Mouse (Mus musculus) midbrain, postnatal 0 days (tissue): ENCODE data around the gene Gm43738. TPM values are rescaled to one million over a fixed set of nuclear protein-coding genes. Genes with fewer than 3 reads are reported as not detected.

Experiments used
- ATAC-seq: fragments of 200-750 bp; cut with Nextera tagmentation; 2 replicates; pipeline ENCODE4 v1.8.0; 2017; ENCODE audit warnings: moderate number of reproducible peaks, mild to moderate bottlenecking, moderate TSS enrichment, moderate library complexity; ENCODE audit not compliant: low FRiP score
- DNase-seq: peaks from one replicate; pipeline ENCODE4 v3.0.0-alpha.2; 2015; ENCODE audit warnings: low spot score
- H3K27ac ChIP-seq: fragments of 300-500 bp; sonication (generic); 2 replicates; pipeline ENCODE4 v1.5.1; 2014; ENCODE audit warnings: low read depth, mild to moderate bottlenecking, low read length, mixed read lengths
- H3K27me3 ChIP-seq: fragments of 300-500 bp; sonication (generic); 2 replicates; pipeline ENCODE4 v1.6.1; 2014; ENCODE audit warnings: low read length, control low read depth, mixed read lengths; ENCODE audit not compliant: insufficient read depth
- H3K36me3 ChIP-seq: fragments of 300-500 bp; sonication (generic); 2 replicates; pipeline ENCODE4 v1.6.1; 2014; ENCODE audit warnings: low read length, control low read depth, mixed read lengths; ENCODE audit not compliant: insufficient read depth
- H3K4me1 ChIP-seq: fragments of 300-500 bp; sonication (generic); 2 replicates; pipeline ENCODE4 v1.6.1; 2014; ENCODE audit warnings: mild to moderate bottlenecking, control low read depth, antibody characterized with exemption, low read length, mixed read lengths; ENCODE audit not compliant: insufficient read depth
- H3K4me2 ChIP-seq: fragments of 300-500 bp; sonication (generic); 2 replicates; pipeline ENCODE4 v1.6.1; 2014; ENCODE audit warnings: low read depth, mild to moderate bottlenecking, low read length, mixed read lengths; ENCODE audit not compliant: poor library complexity, severe bottlenecking
- H3K4me3 ChIP-seq: fragments of 300-500 bp; sonication (generic); 2 replicates; pipeline ENCODE4 v1.5.1; 2014; ENCODE audit warnings: low read depth, mild to moderate bottlenecking, low read length, moderate library complexity
- H3K9ac ChIP-seq: fragments of 300-500 bp; sonication (generic); replicated peaks from 2 replicates; pipeline ENCODE4 v1.6.1; 2014; ENCODE audit warnings: mild to moderate bottlenecking, low read length, moderate library complexity, mixed read lengths; ENCODE audit not compliant: poor library complexity, severe bottlenecking
- H3K9me3 ChIP-seq: fragments of 300-500 bp; sonication (generic); 2 replicates; pipeline ENCODE4 v1.6.1; 2016; ENCODE audit warnings: low read length, control low read depth
- CTCF ChIP-seq: IDR thresholded peaks from 2 replicates; pipeline ENCODE4 v1.5.1; 2016; ENCODE audit warnings: antibody characterized with exemption, mild to moderate bottlenecking
- WGBS: fragments of 180-500 bp; shearing (Covaris S2); extraction: QIAGEN DNeasy Blood & Tissue Kit; methylation state at CpG from one replicate; pipeline ENCODE4 v1.1.7; 2014; 5-methylcytosine and 5-hydroxymethylcytosine counted together
- polyA plus RNA-seq: library from polyadenylated mRNA; unstranded; fragments of >200 nt; fragmentation: Nextera tagmentation; extraction: Ambion mirVana; gene quantifications from 2 replicates; pipeline ENCODE4 v1.2.1, GENCODE M21; 2015
- total RNA-seq: library from RNA; depleted of rRNA; stranded (reverse); fragments of >200 nt; gene quantifications from 2 replicates; pipeline ENCODE4 v1.2.3, GENCODE M21; 2014

Gm43738 gene
- total and polyA plus RNA-seq, 2 experiments from 2014 or later: not detected

GRCm38 (mm10) chr3:89108146-89108545 is 7.2 kb upstream of the Gm43738 start:
- no peak for ATAC-seq
- 74% methylated on average over 1 of the region's 1 CpGs for WGBS
- DNase-seq: no peak

GRCm38 (mm10) chr3:89107545-89107944 is 6.6 kb upstream of the Gm43738 start:
- no peaks in the 10 kb centered on the region for H3K9me3 ChIP-seq
- no peak for DNase-seq
- no peak overlapping the region for H3K9ac ChIP-seq
- no peak overlapping the region for H3K4me2 ChIP-seq
- 68% methylated on average over 3 of the region's 3 CpGs for WGBS
- no peak for ATAC-seq
- no peak overlapping the region for H3K27ac ChIP-seq
- H3K27me3 ChIP-seq: no peaks in the 10 kb centered on the region
- no peaks in the 10 kb centered on the region for H3K36me3 ChIP-seq
- H3K4me3 ChIP-seq: no peak overlapping the region
- TF ChIP-seq CTCF: no peak
- H3K4me1 ChIP-seq: no peaks in the 10 kb centered on the region

More at GRCm38 (mm10) chr3:89108146-89108545, 7.2 kb upstream of the Gm43738 start:
- Histone ChIP-seq H3K27me3 (no peaks in the 10 kb centered on the region), H3K4me3 (no peak overlapping the region), H3K9me3 (no peaks in the 10 kb centered on the region), H3K4me1 (no peaks in the 10 kb centered on the region), H3K27ac (no peak overlapping the region), H3K9ac (no peak overlapping the region), H3K36me3 (no peaks in the 10 kb centered on the region), H3K4me2 (no peak overlapping the region)
- TF ChIP-seq CTCF: no peak

GRCm38 (mm10) chr3:89106881-89107280 is 6.0 kb upstream of the Gm43738 start:
- H3K9ac ChIP-seq: no peak overlapping the region
- H3K27me3 ChIP-seq: no peaks in the 10 kb centered on the region
- H3K27ac ChIP-seq: no peak overlapping the region
- no peak overlapping the region for H3K4me2 ChIP-seq
- no peaks in the 10 kb centered on the region for H3K9me3 ChIP-seq
- no peaks in the 10 kb centered on the region for H3K36me3 ChIP-seq
- ATAC-seq (no peak), DNase-seq (no peak)
- H3K4me3 ChIP-seq: no peak overlapping the region
- TF ChIP-seq CTCF: no peak
- H3K4me1 ChIP-seq: no peaks in the 10 kb centered on the region

- Histone ChIP-seq H3K9ac (no peak overlapping the region), H3K27me3 (no peaks in the 10 kb centered on the region), H3K36me3 (peaks cover 4% of the 10 kb centered on the region), H3K4me1 (peaks cover 11% of the 10 kb centered on the region; the same call in 1 of the 2 replicates), H3K4me2 (no peak overlapping the region), H3K4me3 (no peak overlapping the region), H3K27ac (no peak overlapping the region), H3K9me3 (no peaks in the 10 kb centered on the region)
- no peak for DNase-seq
- WGBS: 71% methylated on average over 4 of the region's 4 CpGs
- no peak for ATAC-seq
- TF ChIP-seq CTCF: no peak
Observed at GRCm38 (mm10) chr3:89103291-89103595, 2.3 kb upstream of the Gm43738 start.

GRCm38 (mm10) chr3:89102495-89103290 is 1.8 kb upstream of the Gm43738 start:
- H3K9ac ChIP-seq: no peak overlapping the region
- H3K4me2 ChIP-seq: peak overlapping the region; percentile 50
- H3K36me3 ChIP-seq: peaks cover 10% of the 10 kb centered on the region
- no peak for DNase-seq
- no peak for ATAC-seq
- peaks cover 11% of the 10 kb centered on the region; the same call in 1 of the 2 replicates for H3K4me1 ChIP-seq
- 70% methylated on average over 12 of the region's 12 CpGs for WGBS
- H3K27ac ChIP-seq: 0 out of 2 replicates have a peak overlapping the region, but pooled peaks have one; percentile 32
- no peaks in the 10 kb centered on the region for H3K9me3 ChIP-seq
- H3K4me3 ChIP-seq: peak overlapping the region; percentile 60; the same call in 1 of the 2 replicates
- no peak for TF ChIP-seq CTCF
- H3K27me3 ChIP-seq: no peaks in the 10 kb centered on the region

GRCm38 (mm10) chr3:89101812-89102494 is 1.1 kb upstream of the Gm43738 start, which contains the start of gene Fdps:
Gene Fdps (minus strand): TSS chr3:89101959.
- Histone ChIP-seq H3K36me3 (peaks cover 12% of the 10 kb centered on the region), H3K4me1 (peaks cover 11% of the 10 kb centered on the region; the same call in 1 of the 2 replicates), H3K9ac (peak within 1 kb of the TSS; percentile 52), H3K27ac (peak within 1 kb of the TSS; percentile 57), H3K4me2 (peak within 1 kb of the TSS; percentile 88), H3K9me3 (no peaks in the 10 kb centered on the region), H3K4me3 (peak within 1 kb of the TSS; percentile 60), H3K27me3 (no peaks in the 10 kb centered on the region)
- DNase-seq (peak; percentile 100), ATAC-seq (peak; percentile 99)
- under 1% methylated on average over 26 of the region's 26 CpGs for WGBS
- TF ChIP-seq CTCF: peak; percentile 55
